Mouse (Mus musculus) right cerebral cortex, postnatal 10 days (tissue): ENCODE results near the gene Wnt3.

Experiments used
- DNase-seq, 2 experiments: peaks; one replicate each; pipeline ENCODE4 v3.0.0; 2021; ENCODE audit warnings: low spot score in 2 of 2

Wnt3 gene

GRCm38 (mm10) chr11:103772505-103773386, 1.2 kb upstream of the Wnt3 start:
- DNase-seq = no peak

GRCm38 (mm10) chr11:103774228-103774530, 229 bp downstream of the Wnt3 start:
- DNase-seq = no peak

- no peak for DNase-seq
Measured at GRCm38 (mm10) chr11:103780152-103780551, 6.2 kb downstream of the Wnt3 start.

GRCm38 (mm10) chr11:103789951-103790350, 16.0 kb downstream of the Wnt3 start:
- DNase-seq = no peak

GRCm38 (mm10) chr11:103801128-103801527, 27.2 kb downstream of the Wnt3 start:
- no peak for DNase-seq

- DNase-seq = no peak
Measured at GRCm38 (mm10) chr11:103804126-103804525, 30.2 kb downstream of the Wnt3 start.

GRCm38 (mm10) chr11:103804804-103805203, 30.9 kb downstream of the Wnt3 start:
- DNase-seq = no peak

- peak; percentile 38 to 42 for DNase-seq
Measured at GRCm38 (mm10) chr11:103807966-103808365, 34.0 kb downstream of the Wnt3 start.

- no peak for DNase-seq
Measured at GRCm38 (mm10) chr11:103808771-103809610, 35.0 kb downstream of the Wnt3 start.

GRCm38 (mm10) chr11:103809611-103810598, 36.0 kb downstream of the Wnt3 start:
- peak; percentile 55 to 56 for DNase-seq

GRCm38 (mm10) chr11:103810631-103811030, 36.7 kb downstream of the Wnt3 start:
- no peak for DNase-seq

- peak in 1 of 2 experiments; percentile 38 for DNase-seq
Measured at GRCm38 (mm10) chr11:103811246-103811645, 37.3 kb downstream of the Wnt3 start.

- DNase-seq = no peak
Measured at GRCm38 (mm10) chr11:103814808-103815207, 40.9 kb downstream of the Wnt3 start.

- no peak for DNase-seq
Measured at GRCm38 (mm10) chr11:103815986-103816385, 42.0 kb downstream of the Wnt3 start.

GRCm38 (mm10) chr11:103816719-103817118, 42.8 kb downstream of the Wnt3 start:
- DNase-seq = no peak

GRCm38 (mm10) chr11:103827201-103827600, 53.3 kb downstream of the Wnt3 start:
- no peak for DNase-seq

- DNase-seq = no peak
Measured at GRCm38 (mm10) chr11:103828866-103829265, 54.9 kb downstream of the Wnt3 start.

- no peak for DNase-seq
Measured at GRCm38 (mm10) chr11:103829956-103830355, 56.0 kb downstream of the Wnt3 start.

GRCm38 (mm10) chr11:103830476-103830875, 56.5 kb downstream of the Wnt3 start:
- no peak for DNase-seq

GRCm38 (mm10) chr11:103831766-103832165, 57.8 kb downstream of the Wnt3 start:
- no peak for DNase-seq

GRCm38 (mm10) chr11:103832331-103832730, 58.4 kb downstream of the Wnt3 start:
- DNase-seq = no peak

- DNase-seq = no peak
Measured at GRCm38 (mm10) chr11:103838955-103839354, 65.0 kb downstream of the Wnt3 start.
